Mouse (Mus musculus): Measurements from ENCODE around the gene Epb41l4b. TPM values are rescaled to one million over a fixed set of nuclear protein-coding genes. Genes with fewer than 3 reads are reported as not detected.

The Epb41l4b gene
- polyA plus RNA-seq, 1 experiment from 2014 or later: 8.4 TPM

DNA sequence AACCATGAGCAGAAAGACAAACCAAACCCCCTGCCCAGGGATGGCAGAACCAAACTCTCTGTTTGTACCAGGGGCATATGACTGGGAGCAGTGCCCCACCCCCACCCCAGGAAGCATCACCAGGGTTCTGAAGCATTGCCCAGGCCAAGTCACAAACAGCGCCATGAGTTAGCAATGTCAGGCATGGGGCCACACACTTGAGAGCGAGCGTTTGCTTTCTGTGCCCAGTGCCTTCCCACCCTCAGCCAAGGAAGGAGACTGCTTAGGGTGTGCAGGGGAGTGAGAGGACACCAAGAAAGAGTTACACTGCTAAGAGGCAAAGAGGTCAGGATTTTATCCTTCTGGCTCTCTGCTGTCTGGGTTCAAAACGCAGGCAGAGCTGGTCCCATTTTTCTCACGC is 132.8 kb downstream of the Epb41l4b start:
- Histone ChIP-seq H3K4me1 (ENCODE audit: insufficient read depth) (no peaks in the 10 kb centered on the region), H3K9ac (replicated peaks) (no peak overlapping the region), H3K4me3 (ENCODE audit: low read depth, low read length) (no peak overlapping the region), H3K36me3 (replicated peaks; ENCODE audit: insufficient read depth, low read length) (no peaks in the 10 kb centered on the region), H3K9me3 (ENCODE audit: low read length) (no peaks in the 10 kb centered on the region), H3K27ac (ENCODE audit: low read depth) (no peak overlapping the region), H3K4me2 (ENCODE audit: low read depth, low read length) (no peak overlapping the region), H3K27me3 (ENCODE audit: insufficient read depth, low read length) (no peaks in the 10 kb centered on the region)
- ATAC-seq (no peak), DNase-seq (no peak)
- 45% methylated on average over 5 of the region's 5 CpGs for WGBS (ENCODE audit: insufficient replicate concordance)
- TF ChIP-seq CTCF (IDR thresholded peaks at IDR 0.05; ENCODE audit: low read depth): no peak
- TF ChIP-seq EP300 (IDR thresholded peaks at IDR 0.05; ENCODE audit: low read depth): no peak

DNA sequence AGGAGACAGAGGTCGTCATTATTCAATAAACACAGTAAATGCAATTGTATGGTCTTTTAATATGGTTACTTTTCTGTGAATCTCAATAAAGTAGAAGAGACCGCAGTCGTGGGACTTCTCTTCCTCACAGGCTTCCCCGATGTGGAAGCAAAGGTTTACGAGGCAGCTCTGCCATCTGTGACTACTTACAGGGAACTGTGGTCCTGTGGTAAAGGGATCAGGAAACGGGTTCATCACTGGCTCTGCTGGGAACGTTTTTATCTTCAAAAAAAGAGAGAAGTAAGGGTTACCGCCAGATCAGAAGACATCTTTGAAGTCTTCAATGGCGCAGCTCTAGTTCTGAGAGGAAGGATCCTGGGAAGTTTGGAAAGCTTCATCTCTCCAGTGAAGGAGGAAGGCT is 135.5 kb downstream of the Epb41l4b start:
- Histone ChIP-seq H3K4me1 (ENCODE audit: insufficient read depth) (no peaks in the 10 kb centered on the region), H3K9me3 (ENCODE audit: low read length) (no peaks in the 10 kb centered on the region), H3K4me3 (ENCODE audit: low read depth, low read length) (no peak overlapping the region), H3K4me2 (ENCODE audit: low read depth, low read length) (no peak overlapping the region), H3K36me3 (replicated peaks; ENCODE audit: insufficient read depth, low read length) (no peaks in the 10 kb centered on the region), H3K27me3 (ENCODE audit: insufficient read depth, low read length) (no peaks in the 10 kb centered on the region), H3K27ac (ENCODE audit: low read depth) (no peak overlapping the region), H3K9ac (replicated peaks) (no peak overlapping the region)
- no peak for DNase-seq
- TF ChIP-seq CTCF (IDR thresholded peaks at IDR 0.05; ENCODE audit: low read depth) (no peak), EP300 (IDR thresholded peaks at IDR 0.05; ENCODE audit: low read depth) (no peak)
- no peak for ATAC-seq
- 36% methylated on average over 9 of the region's 9 CpGs for WGBS (ENCODE audit: insufficient replicate concordance)

DNA sequence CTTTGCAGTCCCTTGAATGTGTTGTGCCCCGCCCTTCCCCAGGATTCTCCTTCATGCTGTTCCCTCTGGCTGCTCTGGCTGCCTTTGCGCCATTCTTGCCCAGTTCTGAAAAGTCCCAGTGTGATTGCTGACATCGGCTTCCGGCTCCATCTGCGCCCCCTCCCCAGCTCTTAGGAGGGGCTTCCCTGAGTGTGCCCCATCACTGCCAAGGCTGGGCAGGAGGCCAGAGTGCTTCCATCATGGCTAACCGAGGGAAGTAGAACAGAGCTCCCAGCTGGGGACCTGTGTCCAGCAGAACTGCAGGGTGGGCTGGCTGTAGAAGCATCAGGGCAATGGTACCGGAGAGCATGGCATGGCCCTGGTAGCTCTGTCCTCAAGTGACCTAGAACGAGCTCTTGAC is 138.2 kb downstream of the Epb41l4b start:
- Histone ChIP-seq H3K4me1 (ENCODE audit: insufficient read depth) (no peaks in the 10 kb centered on the region), H3K9me3 (ENCODE audit: low read length) (no peaks in the 10 kb centered on the region), H3K4me2 (ENCODE audit: low read depth, low read length) (no peak overlapping the region), H3K36me3 (replicated peaks; ENCODE audit: insufficient read depth, low read length) (no peaks in the 10 kb centered on the region), H3K4me3 (ENCODE audit: low read depth, low read length) (no peak overlapping the region), H3K27me3 (ENCODE audit: insufficient read depth, low read length) (no peaks in the 10 kb centered on the region), H3K9ac (replicated peaks) (no peak overlapping the region), H3K27ac (ENCODE audit: low read depth) (no peak overlapping the region)
- TF ChIP-seq CTCF (IDR thresholded peaks at IDR 0.05; ENCODE audit: low read depth): no peak
- no peak for TF ChIP-seq EP300 (IDR thresholded peaks at IDR 0.05; ENCODE audit: low read depth)
- WGBS (ENCODE audit: insufficient replicate concordance): 76% methylated on average over 8 of the region's 8 CpGs
- no peak for ATAC-seq
- no peak for DNase-seq

DNA sequence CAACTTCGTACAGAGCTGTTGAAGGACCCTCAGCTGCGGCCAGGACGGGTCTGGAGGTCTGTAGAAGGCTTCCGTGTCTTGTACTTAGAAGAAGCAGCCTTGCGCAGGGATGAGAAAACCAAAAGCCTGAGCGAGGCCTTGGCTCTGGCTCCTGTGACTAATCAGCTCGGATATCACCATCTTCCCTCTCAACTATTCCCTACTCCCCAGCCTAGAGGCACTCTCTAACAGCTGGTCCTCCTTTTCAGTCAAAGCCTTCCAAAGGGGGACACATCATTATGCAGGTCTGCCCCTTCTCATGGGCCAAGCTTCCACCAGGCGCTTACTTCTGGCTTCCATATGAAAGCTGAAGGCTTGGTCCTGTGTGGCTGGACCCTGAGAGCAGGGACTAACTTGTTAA is 139.4 kb downstream of the Epb41l4b start:
- WGBS (ENCODE audit: insufficient replicate concordance): 75% methylated on average over 8 of the region's 8 CpGs
- Histone ChIP-seq H3K4me3 (ENCODE audit: low read depth, low read length) (no peak overlapping the region), H3K4me2 (ENCODE audit: low read depth, low read length) (no peak overlapping the region), H3K9ac (replicated peaks) (no peak overlapping the region), H3K27me3 (ENCODE audit: insufficient read depth, low read length) (no peaks in the 10 kb centered on the region), H3K27ac (ENCODE audit: low read depth) (no peak overlapping the region), H3K9me3 (ENCODE audit: low read length) (no peaks in the 10 kb centered on the region), H3K4me1 (ENCODE audit: insufficient read depth) (no peaks in the 10 kb centered on the region), H3K36me3 (replicated peaks; ENCODE audit: insufficient read depth, low read length) (no peaks in the 10 kb centered on the region)
- DNase-seq: no peak
- no peak for ATAC-seq
- TF ChIP-seq EP300 (IDR thresholded peaks at IDR 0.05; ENCODE audit: low read depth) (no peak), CTCF (IDR thresholded peaks at IDR 0.05; ENCODE audit: low read depth) (no peak)

DNA sequence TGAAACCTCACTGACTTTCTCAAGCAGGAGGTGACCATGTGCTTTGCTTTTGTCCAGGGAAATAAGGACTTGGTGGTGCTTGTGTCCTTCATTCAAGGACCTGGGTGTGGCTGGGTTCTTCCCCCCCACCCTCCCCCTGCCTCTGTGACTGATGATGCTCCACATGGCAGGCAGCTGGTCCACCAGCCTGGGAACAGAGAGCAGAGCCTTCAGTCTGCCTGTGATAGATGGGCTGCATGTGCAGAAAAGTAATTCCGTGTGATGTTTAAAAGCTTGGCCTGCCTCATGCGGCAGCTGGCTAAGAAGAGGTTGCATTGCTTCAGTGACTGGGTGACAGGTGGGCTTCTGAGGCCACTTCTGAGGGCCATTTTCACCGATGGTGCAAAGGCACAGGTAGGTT is 140.5 kb downstream of the Epb41l4b start:
- no peak overlapping the region for H3K9ac ChIP-seq (replicated peaks)
- no peak overlapping the region for H3K4me2 ChIP-seq (ENCODE audit: low read depth, low read length)
- no peaks in the 10 kb centered on the region for H3K27me3 ChIP-seq (ENCODE audit: insufficient read depth, low read length)
- H3K4me3 ChIP-seq (ENCODE audit: low read depth, low read length): no peak overlapping the region
- no peak for DNase-seq
- H3K4me1 ChIP-seq (ENCODE audit: insufficient read depth): no peaks in the 10 kb centered on the region
- 65% methylated on average over 3 of the region's 3 CpGs for WGBS (ENCODE audit: insufficient replicate concordance)
- no peaks in the 10 kb centered on the region for H3K36me3 ChIP-seq (replicated peaks; ENCODE audit: insufficient read depth, low read length)
- no peak for ATAC-seq
- H3K9me3 ChIP-seq (ENCODE audit: low read length): no peaks in the 10 kb centered on the region
- TF ChIP-seq CTCF (IDR thresholded peaks at IDR 0.05; ENCODE audit: low read depth) (no peak), EP300 (IDR thresholded peaks at IDR 0.05; ENCODE audit: low read depth) (no peak)
- no peak overlapping the region for H3K27ac ChIP-seq (ENCODE audit: low read depth)

DNA sequence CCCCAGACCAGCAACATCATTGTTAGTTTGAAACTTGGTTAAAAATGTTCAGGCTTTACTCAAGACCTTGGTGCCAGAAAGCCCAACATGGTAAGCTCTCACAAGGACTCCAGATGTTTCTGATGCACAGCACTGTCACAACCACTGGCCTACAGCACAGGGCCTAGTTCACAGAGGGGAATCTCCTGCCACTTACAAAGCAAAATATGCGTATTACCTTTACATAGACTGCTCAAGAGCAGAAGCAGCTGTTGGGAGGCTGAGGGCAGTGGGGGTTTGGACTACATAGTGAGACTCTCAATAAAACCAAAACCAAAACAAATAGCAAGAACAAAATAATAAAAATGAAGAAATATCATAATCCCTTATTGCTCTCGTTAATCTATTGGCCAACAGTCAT is 141.8 kb downstream of the Epb41l4b start:
- Histone ChIP-seq H3K27me3 (ENCODE audit: insufficient read depth, low read length) (no peaks in the 10 kb centered on the region), H3K4me3 (ENCODE audit: low read depth, low read length) (no peak overlapping the region), H3K27ac (ENCODE audit: low read depth) (no peak overlapping the region), H3K4me1 (ENCODE audit: insufficient read depth) (no peaks in the 10 kb centered on the region), H3K9ac (replicated peaks) (no peak overlapping the region), H3K4me2 (ENCODE audit: low read depth, low read length) (no peak overlapping the region), H3K9me3 (ENCODE audit: low read length) (no peaks in the 10 kb centered on the region), H3K36me3 (replicated peaks; ENCODE audit: insufficient read depth, low read length) (no peaks in the 10 kb centered on the region)
- 79% methylated on average over 2 of the region's 2 CpGs for WGBS (ENCODE audit: insufficient replicate concordance)
- no peak for DNase-seq
- TF ChIP-seq EP300 (IDR thresholded peaks at IDR 0.05; ENCODE audit: low read depth) (no peak), CTCF (IDR thresholded peaks at IDR 0.05; ENCODE audit: low read depth) (no peak)
- no peak for ATAC-seq

DNA sequence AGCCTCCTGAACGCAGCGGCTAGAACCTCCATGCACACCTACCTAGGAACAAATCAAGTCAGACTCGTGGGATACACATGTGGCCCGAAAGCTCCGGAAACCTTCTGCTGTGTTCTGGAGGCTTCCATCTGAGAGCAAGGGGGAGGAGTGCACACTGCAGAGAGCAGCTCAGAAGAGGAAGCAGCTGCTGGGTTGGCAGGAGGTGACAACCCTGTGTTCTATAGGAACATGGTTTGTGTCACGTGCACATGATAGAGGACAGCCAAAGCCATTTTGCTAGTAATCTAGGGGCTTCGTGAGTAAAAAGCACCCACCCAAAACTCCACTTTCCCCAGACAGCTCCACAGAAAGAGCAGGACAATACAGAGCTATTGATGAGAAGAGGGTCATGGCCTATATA is 149.9 kb downstream of the Epb41l4b start:
- no peak overlapping the region for H3K4me2 ChIP-seq (ENCODE audit: low read depth, low read length)
- H3K27ac ChIP-seq (ENCODE audit: low read depth): no peak overlapping the region
- no peak overlapping the region for H3K9ac ChIP-seq (replicated peaks)
- H3K27me3 ChIP-seq (ENCODE audit: insufficient read depth, low read length): peaks cover 24% of the 10 kb centered on the region
- WGBS (ENCODE audit: insufficient replicate concordance): 39% methylated on average over 7 of the region's 7 CpGs
- no peaks in the 10 kb centered on the region for H3K9me3 ChIP-seq (ENCODE audit: low read length)
- no peak overlapping the region for H3K4me3 ChIP-seq (ENCODE audit: low read depth, low read length)
- H3K36me3 ChIP-seq (replicated peaks; ENCODE audit: insufficient read depth, low read length): no peaks in the 10 kb centered on the region
- DNase-seq (no peak), ATAC-seq (no peak)
- no peak for TF ChIP-seq CTCF (IDR thresholded peaks at IDR 0.05; ENCODE audit: low read depth)
- no peak for TF ChIP-seq EP300 (IDR thresholded peaks at IDR 0.05; ENCODE audit: low read depth)
- peaks cover 5% of the 10 kb centered on the region for H3K4me1 ChIP-seq (ENCODE audit: insufficient read depth)
